Mouse (Mus musculus) liver (tissue): ENCODE data around the gene Sub1.

Source experiments
- DNase-seq: peaks from one replicate; pipeline ENCODE4 v3.0.0-alpha.2; 2020; ENCODE audit warnings: mixed read lengths

The Sub1 gene

DNA sequence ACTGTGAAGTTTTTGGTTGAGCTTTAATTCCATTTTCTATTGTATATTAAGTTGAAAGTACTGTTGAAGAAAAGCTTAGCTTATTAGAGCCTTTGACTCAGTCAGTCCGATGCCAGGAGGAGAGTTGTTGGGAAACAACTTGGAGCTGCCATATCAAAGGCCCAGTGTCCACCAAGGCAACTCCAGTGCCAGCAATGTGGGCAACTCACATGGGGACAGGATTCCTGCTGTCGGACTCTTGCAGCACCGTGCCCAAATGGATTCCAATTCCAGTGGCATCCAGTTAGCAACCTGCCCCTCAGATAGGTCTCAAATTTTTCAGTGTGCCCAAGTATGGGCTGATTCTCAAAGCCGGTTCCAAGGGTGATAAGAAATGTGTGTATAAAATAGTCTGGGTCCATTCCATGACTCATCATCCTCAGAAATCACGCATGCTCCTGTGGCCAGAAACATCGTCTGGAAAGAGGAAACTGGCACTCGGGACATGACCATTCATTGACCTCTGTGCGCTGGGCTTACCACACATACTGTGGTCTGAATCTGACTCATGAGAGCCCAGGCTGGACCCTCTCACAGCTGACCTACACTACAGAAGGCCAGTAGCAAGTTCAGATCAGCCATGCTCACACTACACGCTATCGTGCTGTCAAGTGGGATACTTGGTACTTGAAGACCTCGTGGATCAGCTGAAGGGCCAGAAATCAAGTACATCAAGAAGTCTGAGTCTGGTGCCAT, 32.8 kb downstream of the Sub1 start:
- no peak for DNase-seq

- DNase-seq: no peak
These were observed 37.1 kb downstream of the Sub1 start for GRCm38 (mm10) chr15:11959716-11960115.

- DNase-seq: no peak
These were observed 40.7 kb downstream of the Sub1 start for GRCm38 (mm10) chr15:11956129-11956528.

GRCm38 (mm10) chr15:11954190-11954589, 42.6 kb downstream of the Sub1 start:
- no peak for DNase-seq

DNA sequence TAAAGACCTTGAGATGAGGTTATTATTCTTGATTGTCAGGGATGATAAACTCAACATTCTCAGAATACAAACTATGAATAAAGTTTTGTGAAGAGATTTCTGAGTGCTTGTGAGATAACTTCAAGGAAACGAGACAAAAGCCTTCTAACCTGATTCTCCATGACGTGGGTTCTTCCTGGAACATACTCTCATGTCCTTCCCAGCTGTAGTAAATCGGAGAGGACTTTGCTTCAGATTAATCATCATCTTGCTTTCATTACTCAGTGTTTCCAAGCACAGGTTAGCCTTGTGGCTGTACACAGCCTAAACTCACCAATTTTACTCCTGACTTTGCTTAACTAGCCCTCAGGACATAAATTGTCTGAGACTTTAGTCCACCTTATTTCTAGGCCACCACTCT, 44.6 kb downstream of the Sub1 start:
- DNase-seq: no peak

DNA sequence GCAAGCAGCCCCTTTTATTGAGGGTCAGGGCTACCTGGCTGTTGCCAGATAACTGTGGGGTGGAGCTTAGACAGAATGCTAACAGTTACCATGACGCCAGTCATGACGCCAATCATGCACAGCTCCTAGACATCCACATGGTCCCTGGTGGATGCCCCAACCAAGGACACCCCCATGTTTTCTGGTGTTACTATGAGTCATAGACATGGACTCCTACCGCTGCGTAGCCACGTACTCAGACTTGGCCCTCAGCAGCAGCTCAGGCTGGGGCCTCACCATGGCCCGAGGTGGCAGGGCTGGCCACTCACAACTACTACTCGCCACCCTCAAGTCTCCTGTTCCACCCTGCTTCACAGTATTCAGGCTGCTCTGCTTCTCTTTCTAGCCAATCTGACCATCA, 45.6 kb downstream of the Sub1 start:
- DNase-seq: no peak

GRCm38 (mm10) chr15:11950144-11950543, 46.6 kb downstream of the Sub1 start:
- DNase-seq: no peak

GRCm38 (mm10) chr15:11949490-11949889, 47.3 kb downstream of the Sub1 start:
- no peak for DNase-seq

DNA sequence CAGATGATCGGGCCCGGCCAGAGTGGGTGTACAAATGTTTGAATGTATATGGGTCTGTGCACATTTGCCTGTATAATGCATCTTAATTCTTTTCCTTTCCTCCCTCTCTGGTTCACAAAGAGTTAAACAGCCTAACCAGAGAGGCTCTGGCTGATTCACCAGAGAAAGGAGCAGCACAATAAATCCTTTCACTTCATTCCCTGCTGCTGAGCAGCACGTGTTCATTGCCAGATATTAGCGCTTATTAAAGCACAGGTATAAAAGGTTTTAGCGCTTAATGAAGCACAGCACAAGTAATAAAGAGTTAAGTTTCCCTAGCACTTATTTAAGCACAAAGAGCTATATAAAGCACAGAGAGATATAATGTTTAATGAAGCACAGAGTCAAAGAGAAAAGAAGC, 55.9 kb downstream of the Sub1 start:
- no peak for DNase-seq
